ENCODE assay signal across 19 mouse cellular contexts in the genomic region with DNA sequence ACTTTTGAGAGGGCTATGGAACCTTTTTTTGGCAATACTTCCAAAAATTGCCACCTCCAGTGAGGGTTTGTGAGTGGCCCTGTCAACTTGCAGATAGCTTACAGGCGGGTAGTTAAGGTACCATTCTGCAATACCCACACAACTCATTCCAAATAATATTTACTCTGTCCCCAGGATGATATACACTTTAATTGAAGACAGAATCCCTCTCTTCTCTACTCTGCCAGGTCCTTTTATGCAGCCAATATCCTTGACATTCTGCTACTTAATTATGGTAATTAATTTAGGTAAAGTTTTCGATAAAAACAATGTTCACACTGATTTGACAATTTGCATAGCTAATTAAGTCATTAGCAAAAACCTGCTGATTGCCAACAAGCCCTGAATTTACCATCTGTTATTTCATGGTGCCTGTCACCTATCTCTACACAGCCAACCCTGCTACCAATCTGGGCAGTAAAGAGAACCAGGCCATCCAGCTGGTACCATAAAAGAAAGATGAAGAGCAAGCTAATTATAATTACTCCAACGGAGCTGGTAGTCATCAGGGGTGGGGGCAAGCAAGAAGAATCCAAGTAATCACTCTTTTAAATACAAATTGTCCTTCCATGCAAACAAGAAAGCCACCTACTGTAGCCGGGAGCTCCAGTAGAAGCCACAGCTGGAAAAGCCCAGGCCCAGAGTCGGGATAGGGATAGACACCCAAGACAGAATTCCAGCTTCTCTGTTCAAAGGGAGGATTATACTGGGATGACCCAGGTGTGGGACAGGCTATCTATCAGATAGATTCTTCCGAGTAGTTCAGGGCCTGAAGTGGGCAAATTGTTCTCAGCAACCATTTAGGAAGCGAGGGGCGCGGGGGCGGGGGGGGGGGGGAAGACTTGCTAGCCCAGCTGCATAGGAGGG.
DNase-seq lines count a peak whose midpoint lies in the region; ATAC-seq and TF ChIP-seq lines count a peak whose summit lies in the region.
"Had no signal": no experiment of that assay in that cellular context is flagged by ENCODE, and none has a peak within 500 bp of the region (broad histone marks: within the 10 kb centered on the region; RNA-seq: fewer than 3 reads in every experiment).

No protein-coding gene starts in this region.

- intact Hi-C loops in left cerebral cortex, postnatal 25 days (cut with DNase I), result no loop called here

- H3K9me3 ChIP-seq in hindbrain, embryonic 12.5 days (replicated peaks), result no peaks in the 10 kb centered on the region
- no peaks in the 10 kb centered on the region for H3K9me3 ChIP-seq in hindbrain, embryonic 10.5 days
- H3K9me3 ChIP-seq in hindbrain, embryonic 14.5 days (ENCODE audit: control insufficient read depth, low read length), result no peaks in the 10 kb centered on the region
- no peaks in the 10 kb centered on the region for H3K9me3 ChIP-seq in midbrain, postnatal 0 days (ENCODE audit: low read length)
- H3K9me3 ChIP-seq: embryonic facial prominence, embryonic 15.5 days; heart, embryonic 12.5 days; limb, embryonic 13.5 days had no signal

- no peak for DNase-seq in hindbrain, embryonic 10.5 days (ENCODE audit: low spot score)
- peak; percentile 50 for DNase-seq in brain, embryonic 18.5 days (ENCODE audit: low read depth, low spot score)
- peak; percentile 54 for DNase-seq in hindbrain, embryonic 14.5 days (ENCODE audit: low spot score)
- DNase-seq in midbrain, postnatal 0 days (ENCODE audit: low spot score), result peak; percentile 79
- DNase-seq in left cerebral cortex, postnatal 25 days (ENCODE audit: low spot score in 2 of 2), result no peak
- no peak for DNase-seq in lung, postnatal 36 days
- DNase-seq: B cell, adult 2 months; gastrocnemius, postnatal 25 days; heart, postnatal 4 days; kidney, adult 11 months; kidney, postnatal 4 days; liver, postnatal 0 days; lung, postnatal 4 days; thymus, postnatal 4 days had no signal

- no peak overlapping the region for H3K4me3 ChIP-seq in hindbrain, embryonic 12.5 days
- no peak overlapping the region for H3K4me3 ChIP-seq in hindbrain, embryonic 10.5 days
- H3K4me3 ChIP-seq in hindbrain, embryonic 14.5 days (replicated peaks; ENCODE audit: low read length), result no peak overlapping the region
- H3K4me3 ChIP-seq in midbrain, postnatal 0 days (ENCODE audit: low read depth, low read length), result no peak overlapping the region
- H3K4me3 ChIP-seq: embryonic facial prominence, embryonic 15.5 days; heart, embryonic 12.5 days; limb, embryonic 13.5 days had no signal

- H3K9ac ChIP-seq in hindbrain, embryonic 12.5 days, result no peak overlapping the region
- H3K9ac ChIP-seq in hindbrain, embryonic 14.5 days, result no peak overlapping the region
- H3K9ac ChIP-seq in midbrain, postnatal 0 days (replicated peaks; ENCODE audit: low read length, poor library complexity, severe bottlenecking), result no peak overlapping the region
- H3K9ac ChIP-seq: embryonic facial prominence, embryonic 15.5 days; heart, embryonic 12.5 days; limb, embryonic 13.5 days; liver, postnatal 0 days had no signal

- H3K4me2 ChIP-seq in hindbrain, embryonic 12.5 days (replicated peaks), result no peak overlapping the region
- H3K4me2 ChIP-seq in hindbrain, embryonic 14.5 days (replicated peaks), result no peak overlapping the region
- no peak overlapping the region for H3K4me2 ChIP-seq in midbrain, postnatal 0 days (ENCODE audit: low read depth, low read length, poor library complexity, severe bottlenecking)
- H3K4me2 ChIP-seq: embryonic facial prominence, embryonic 15.5 days; heart, embryonic 12.5 days; limb, embryonic 13.5 days had no signal

- TF ChIP-seq CTCF in midbrain, postnatal 0 days (IDR thresholded peaks at IDR 0.05), result no peak

- H3K36me3 ChIP-seq in hindbrain, embryonic 12.5 days, result no peaks in the 10 kb centered on the region
- no peaks in the 10 kb centered on the region for H3K36me3 ChIP-seq in hindbrain, embryonic 10.5 days
- H3K36me3 ChIP-seq in hindbrain, embryonic 14.5 days (replicated peaks; ENCODE audit: control insufficient read depth, insufficient read depth), result no peaks in the 10 kb centered on the region
- H3K36me3 ChIP-seq in midbrain, postnatal 0 days (ENCODE audit: insufficient read depth, low read length), result 0 out of 2 replicates have a peak, but pooled peaks cover 2% of the 10 kb centered on the region
- H3K36me3 ChIP-seq: heart, embryonic 12.5 days had no signal

- ATAC-seq in hindbrain, embryonic 12.5 days (ENCODE audit: low FRiP score), result peak; percentile 79
- ATAC-seq in hindbrain, embryonic 14.5 days (ENCODE audit: low FRiP score), result peak; percentile 78
- ATAC-seq in midbrain, postnatal 0 days (ENCODE audit: low FRiP score), result 0 out of 2 replicates have a peak, but pooled peaks have one; percentile 44
- ATAC-seq: liver, postnatal 0 days; Patski had no signal

- no peaks in the 10 kb centered on the region for H3K4me1 ChIP-seq in hindbrain, embryonic 12.5 days
- 0 out of 2 replicates have a peak, but pooled peaks cover 11% of the 10 kb centered on the region for H3K4me1 ChIP-seq in hindbrain, embryonic 10.5 days (replicated peaks)
- no peaks in the 10 kb centered on the region for H3K4me1 ChIP-seq in hindbrain, embryonic 14.5 days (replicated peaks; ENCODE audit: control insufficient read depth, insufficient read depth, low read length)
- H3K4me1 ChIP-seq in midbrain, postnatal 0 days (ENCODE audit: insufficient read depth, low read length), result no peaks in the 10 kb centered on the region
- H3K4me1 ChIP-seq: embryonic facial prominence, embryonic 15.5 days; heart, embryonic 12.5 days; limb, embryonic 13.5 days had no signal

- no peak overlapping the region for H3K27ac ChIP-seq in hindbrain, embryonic 12.5 days
- H3K27ac ChIP-seq in hindbrain, embryonic 10.5 days, result no peak overlapping the region
- H3K27ac ChIP-seq in hindbrain, embryonic 14.5 days, result no peak overlapping the region
- H3K27ac ChIP-seq in midbrain, postnatal 0 days (ENCODE audit: low read depth, low read length), result no peak overlapping the region
- H3K27ac ChIP-seq: embryonic facial prominence, embryonic 15.5 days; limb, embryonic 13.5 days had no signal

- WGBS in hindbrain, embryonic 12.5 days, result 76% methylated on average over 10 of the region's 10 CpGs
- WGBS in hindbrain, embryonic 10.5 days, result 83% methylated on average over 10 of the region's 10 CpGs
- 67% methylated on average over 10 of the region's 10 CpGs for WGBS in hindbrain, embryonic 14.5 days
- WGBS in midbrain, postnatal 0 days, result 80% methylated on average over 9 of the region's 10 CpGs

- no peaks in the 10 kb centered on the region for H3K27me3 ChIP-seq in hindbrain, embryonic 12.5 days
- H3K27me3 ChIP-seq in hindbrain, embryonic 10.5 days (ENCODE audit: insufficient read depth, poor library complexity, severe bottlenecking), result no peaks in the 10 kb centered on the region
- H3K27me3 ChIP-seq in hindbrain, embryonic 14.5 days (ENCODE audit: control insufficient read depth, insufficient read depth, low read length), result no peaks in the 10 kb centered on the region; the same call in 1 of the 2 replicates
- no peaks in the 10 kb centered on the region for H3K27me3 ChIP-seq in midbrain, postnatal 0 days (ENCODE audit: insufficient read depth, low read length)
- H3K27me3 ChIP-seq: embryonic facial prominence, embryonic 15.5 days; heart, embryonic 12.5 days; limb, embryonic 13.5 days; Patski had no signal

Comparison
In these comparisons a context has a peak if more than half of its experiments do, and no peak if none do; other contexts are left out.
1. DNase-seq: peak in brain, embryonic 18.5 days (single experiment), hindbrain, embryonic 14.5 days (single experiment) and midbrain, postnatal 0 days (single experiment); none in hindbrain, embryonic 10.5 days (single experiment), left cerebral cortex, postnatal 25 days (0 of 2) and lung, postnatal 36 days (single experiment).
2. Peak in every context shown above with its lines, with median percentiles within 50 percentile points of each other: ATAC-seq.